Mouse (Mus musculus): Measurements from ENCODE around the gene Hivep3. TPM values are rescaled to one million over a fixed set of nuclear protein-coding genes. Genes with fewer than 3 reads are reported as not detected.
A peak's percentile ranks its signal among the peaks of the same experiment; 100 is the strongest.

Gene Hivep3
- total RNA-seq, 2 experiments from 2014 or later: 63.9 to 64.4 TPM

- peak; percentile 67 for DNase-seq
- intact Hi-C loops (cut with DNase I): no loop called here
Observed at GRCm38 (mm10) chr4:119901556-119902491, 168.2 kb downstream of the Hivep3 start.

- DNase-seq: peak; percentile 93
- intact Hi-C loops (cut with DNase I): no loop called here
Observed at GRCm38 (mm10) chr4:119903328-119903727, 169.7 kb downstream of the Hivep3 start.

GRCm38 (mm10) chr4:119903806-119904205, 170.2 kb downstream of the Hivep3 start:
- no peak for DNase-seq
- intact Hi-C loops (cut with DNase I): no loop called here

- intact Hi-C loops (cut with DNase I): no loop called here
- no peak for DNase-seq
Observed at GRCm38 (mm10) chr4:119904296-119904695, 170.7 kb downstream of the Hivep3 start.

GRCm38 (mm10) chr4:119907106-119907505, 173.5 kb downstream of the Hivep3 start:
- intact Hi-C loops (cut with DNase I): no loop called here
- no peak for DNase-seq

GRCm38 (mm10) chr4:119911071-119911904, 177.7 kb downstream of the Hivep3 start:
- DNase-seq: peak; percentile 62
- intact Hi-C loops (cut with DNase I): loop anchor here (10.0 kb wide), 1 partner anchor 194 kb away; no protein-coding TSS in a partner anchor

GRCm38 (mm10) chr4:119912216-119912615, 178.6 kb downstream of the Hivep3 start:
- DNase-seq: no peak

GRCm38 (mm10) chr4:119914194-119914593, 180.6 kb downstream of the Hivep3 start:
- intact Hi-C loops (cut with DNase I): loop anchor here (10.0 kb wide), 1 partner anchor 191 kb away; no protein-coding TSS in a partner anchor
- no peak for DNase-seq

More at GRCm38 (mm10) chr4:119912216-119912615, 178.6 kb downstream of the Hivep3 start:
- intact Hi-C loops (cut with DNase I): loop anchor here (10.0 kb wide), 1 partner anchor 193 kb away; no protein-coding TSS in a partner anchor

- intact Hi-C loops (cut with DNase I): loop anchor here (10.0 kb wide), 1 partner anchor 190 kb away; no protein-coding TSS in a partner anchor
- DNase-seq: no peak
Observed at GRCm38 (mm10) chr4:119915069-119915468, 181.5 kb downstream of the Hivep3 start.

GRCm38 (mm10) chr4:119917502-119917901, 183.9 kb downstream of the Hivep3 start:
- DNase-seq: peak; percentile 62
- intact Hi-C loops (cut with DNase I): loop anchor here (10.0 kb wide), 1 partner anchor 187 kb away; no protein-coding TSS in a partner anchor

- DNase-seq: no peak
- intact Hi-C loops (cut with DNase I): loop anchor here (10.0 kb wide), 1 partner anchor 185 kb away; no protein-coding TSS in a partner anchor
Observed at GRCm38 (mm10) chr4:119919349-119919748, 185.8 kb downstream of the Hivep3 start.

GRCm38 (mm10) chr4:119921022-119921717, 187.6 kb downstream of the Hivep3 start:
- no peak for DNase-seq

GRCm38 (mm10) chr4:119921723-119922266, 188.2 kb downstream of the Hivep3 start:
- DNase-seq: no peak
- intact Hi-C loops (cut with DNase I): no loop called here

More at GRCm38 (mm10) chr4:119921022-119921717, 187.6 kb downstream of the Hivep3 start:
- intact Hi-C loops (cut with DNase I): no loop called here

- intact Hi-C loops (cut with DNase I): no loop called here
- DNase-seq: no peak
Observed at GRCm38 (mm10) chr4:119922945-119923344, 189.4 kb downstream of the Hivep3 start.

GRCm38 (mm10) chr4:119923410-119923809, 189.8 kb downstream of the Hivep3 start:
- no peak for DNase-seq
- intact Hi-C loops (cut with DNase I): no loop called here

GRCm38 (mm10) chr4:119925052-119925451, 191.5 kb downstream of the Hivep3 start:
- intact Hi-C loops (cut with DNase I): no loop called here
- no peak for DNase-seq

GRCm38 (mm10) chr4:119931923-119932322, 198.3 kb downstream of the Hivep3 start:
- intact Hi-C loops (cut with DNase I): no loop called here
- DNase-seq: peak; percentile 77

- DNase-seq: peak; percentile 49
- intact Hi-C loops (cut with DNase I): no loop called here
Observed at GRCm38 (mm10) chr4:119932549-119933257, 199.1 kb downstream of the Hivep3 start.

GRCm38 (mm10) chr4:119934901-119935300, 201.3 kb downstream of the Hivep3 start:
- intact Hi-C loops (cut with DNase I): no loop called here
- peak; percentile 37 for DNase-seq
